Mouse (Mus musculus) gastrocnemius, adult 8-10 months (tissue): ENCODE measurements at regions not wholly inside any gene's neighbourhood (a gene's known extent, or its start where the extent isn't known, plus 50 kb on each side); places are given as distances from the start of the nearest gene placed in this dataset.
"Not testable (repeated sequence)": the region's sequence is repeated elsewhere in the genome, so short reads cannot be mapped to it uniquely, and the experiment has no call there.

Experiments used
- DNase-seq, 2 experiments: peaks; one replicate each; pipeline ENCODE4 v3.0.0; 2022; ENCODE audit warnings: low spot score in 2 of 2

GRCm38 (mm10) chr10:43671785-43672184, 93.7 kb downstream of the Cd24a start:
- no peak for DNase-seq

DNA sequence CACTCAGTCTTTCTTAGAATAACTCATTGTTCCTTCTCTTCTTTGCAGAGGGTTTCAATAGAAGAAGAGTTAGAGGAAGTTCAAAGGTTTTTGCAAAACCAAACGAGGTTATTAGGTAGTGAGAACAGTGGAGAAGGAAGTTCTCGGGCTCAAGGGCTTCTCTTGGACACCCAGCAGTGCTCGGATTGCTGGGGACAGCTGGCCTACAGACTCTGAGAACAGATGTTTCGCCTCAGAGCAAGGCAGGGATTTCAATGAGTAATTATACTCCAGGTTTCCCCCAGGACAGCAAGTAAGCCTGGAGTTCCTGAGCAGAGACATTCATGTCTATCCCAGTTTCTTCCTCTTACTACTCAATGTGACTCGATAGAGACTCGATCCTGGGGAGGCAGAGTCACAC, 94.4 kb downstream of the Cd24a start:
- no peak for DNase-seq

DNA sequence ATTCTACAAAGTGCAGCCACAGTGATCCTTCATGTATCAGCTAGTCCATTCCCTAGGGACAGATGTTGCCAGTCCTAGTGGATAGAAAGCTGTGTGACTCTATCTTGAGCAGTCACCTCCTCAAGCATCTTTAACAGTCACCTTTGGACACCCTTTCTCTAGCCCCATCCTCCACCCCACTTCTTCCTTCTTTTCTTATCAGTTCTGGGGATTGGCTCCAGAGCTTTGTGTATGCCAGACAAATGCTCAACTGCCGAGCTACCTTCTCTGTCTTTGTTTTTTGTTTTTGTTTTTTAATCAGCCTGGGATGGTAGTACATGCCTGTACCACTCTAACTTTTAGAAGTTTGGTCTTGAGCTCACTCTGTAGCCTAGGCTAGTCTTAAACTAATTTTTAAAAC, 96.7 kb downstream of the Cd24a start:
- no peak for DNase-seq

GRCm38 (mm10) chr10:43675495-43675894, 97.4 kb downstream of the Cd24a start:
- DNase-seq: not testable (repeated sequence)

DNA sequence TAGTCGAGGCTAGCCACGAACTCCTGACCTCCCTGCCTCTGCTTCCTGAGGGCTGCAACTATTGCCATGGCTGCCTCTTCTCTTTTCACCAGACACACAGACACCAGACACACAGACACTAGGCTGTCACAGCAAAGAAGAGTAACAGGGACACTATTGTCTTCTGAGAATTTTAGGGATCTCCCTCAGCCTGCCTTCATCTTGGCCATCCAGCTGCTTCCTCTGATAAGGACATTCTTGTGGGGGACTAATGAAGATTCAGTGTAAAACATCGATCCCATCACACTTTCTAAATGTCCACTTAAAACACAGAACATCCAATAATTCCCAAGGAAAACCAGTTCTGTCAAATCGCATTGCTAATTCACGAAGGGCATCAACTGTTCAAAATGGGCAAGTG, 98.2 kb downstream of the Cd24a start:
- no peak for DNase-seq

GRCm38 (mm10) chr10:43684247-43685033, 106.4 kb downstream of the Cd24a start:
- no peak for DNase-seq

GRCm38 (mm10) chr10:43689161-43689913, 111.3 kb downstream of the Cd24a start:
- peak; percentile 36 to 66 for DNase-seq

DNA sequence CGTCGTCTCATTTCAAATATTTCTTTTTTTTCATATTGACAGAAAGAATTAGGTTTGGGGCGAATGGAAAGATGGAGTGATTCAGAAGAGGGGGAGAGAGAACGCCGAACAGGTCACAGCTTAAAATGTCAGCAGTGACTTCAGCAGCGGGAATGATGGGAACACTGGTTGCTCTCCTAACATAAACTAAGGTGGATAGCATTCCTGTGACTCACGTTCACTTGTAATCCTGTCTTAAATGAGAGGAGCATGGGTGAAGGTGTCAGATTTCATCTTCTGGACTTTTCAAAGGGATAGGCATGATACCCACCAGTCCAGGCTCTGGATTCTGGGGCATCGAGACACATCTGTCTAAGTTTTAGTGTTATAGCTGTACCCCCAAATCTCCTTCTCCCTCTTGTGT, 111.8 kb downstream of the Cd24a start:
- no peak for DNase-seq

- no peak for DNase-seq
Measured at GRCm38 (mm10) chr10:43693974-43694373, 115.9 kb downstream of the Cd24a start.

DNA sequence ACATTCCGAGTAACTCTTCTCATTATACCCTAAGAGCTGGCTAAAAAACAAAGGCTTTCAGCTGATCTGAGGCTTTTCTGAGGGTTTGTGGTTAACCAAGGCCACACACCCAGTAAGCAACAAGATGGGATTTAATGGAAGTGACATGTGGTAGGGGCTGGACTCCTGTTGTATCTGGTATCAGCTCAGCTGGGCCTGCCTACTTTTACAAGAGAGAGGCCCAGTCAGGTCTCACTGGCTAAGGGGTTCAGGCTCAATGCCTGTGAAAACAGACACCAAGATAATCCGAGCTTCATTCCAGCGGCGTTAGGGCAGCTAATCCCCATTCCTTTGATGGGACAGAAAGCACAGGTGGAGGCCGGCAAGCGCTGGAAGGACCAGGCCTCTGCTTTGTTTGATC, 116.4 kb downstream of the Cd24a start:
- no peak for DNase-seq

GRCm38 (mm10) chr10:43695470-43695869, 117.4 kb downstream of the Cd24a start:
- DNase-seq: no peak

GRCm38 (mm10) chr10:43697917-43698316, 119.8 kb downstream of the Cd24a start:
- no peak for DNase-seq

DNA sequence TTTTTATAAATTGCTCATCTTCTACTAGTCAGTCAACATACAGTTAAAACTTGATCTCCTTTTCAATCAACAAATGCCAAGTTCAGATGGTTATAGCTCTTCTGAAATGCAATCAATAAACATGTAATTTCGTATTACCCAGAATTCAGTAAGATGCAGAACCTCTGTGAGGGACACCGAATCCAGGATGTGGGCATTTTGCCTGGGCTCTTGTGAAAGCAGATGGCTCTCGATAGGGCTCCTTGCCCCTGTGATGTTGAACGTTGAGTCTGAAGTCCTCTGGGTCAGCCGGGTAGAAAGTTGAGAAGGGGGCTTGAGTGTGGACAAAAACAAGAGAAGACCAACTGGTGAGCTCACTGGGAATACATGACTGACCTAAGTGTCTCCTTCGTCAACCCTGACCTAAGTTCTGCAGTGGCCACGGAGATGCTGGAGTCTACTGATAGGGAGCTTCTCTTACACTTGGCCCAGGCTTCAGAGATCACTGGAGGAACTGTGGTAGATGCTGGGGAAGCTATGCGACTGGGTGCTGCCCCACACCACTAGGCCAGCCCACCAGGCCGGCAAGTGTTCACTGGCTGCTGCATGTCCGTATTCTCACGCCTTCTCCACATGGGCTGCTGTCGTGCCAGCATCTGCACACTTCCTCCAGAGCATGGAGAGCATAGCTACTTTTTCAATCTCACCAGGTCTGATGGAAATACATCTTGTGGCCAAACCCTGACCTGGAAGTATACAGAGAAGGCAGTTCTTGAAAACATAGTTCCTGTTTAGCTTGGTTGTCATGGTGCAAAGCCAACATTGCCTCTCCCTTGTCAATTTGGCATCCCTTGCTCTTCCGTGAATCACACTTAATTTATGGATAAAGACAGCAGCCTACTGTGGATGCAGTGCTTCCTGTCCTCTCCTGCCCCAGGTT, 122.5 kb downstream of the Cd24a start:
- no peak for DNase-seq

- DNase-seq: no peak
Measured at GRCm38 (mm10) chr10:43702895-43703294, 124.8 kb downstream of the Cd24a start.

DNA sequence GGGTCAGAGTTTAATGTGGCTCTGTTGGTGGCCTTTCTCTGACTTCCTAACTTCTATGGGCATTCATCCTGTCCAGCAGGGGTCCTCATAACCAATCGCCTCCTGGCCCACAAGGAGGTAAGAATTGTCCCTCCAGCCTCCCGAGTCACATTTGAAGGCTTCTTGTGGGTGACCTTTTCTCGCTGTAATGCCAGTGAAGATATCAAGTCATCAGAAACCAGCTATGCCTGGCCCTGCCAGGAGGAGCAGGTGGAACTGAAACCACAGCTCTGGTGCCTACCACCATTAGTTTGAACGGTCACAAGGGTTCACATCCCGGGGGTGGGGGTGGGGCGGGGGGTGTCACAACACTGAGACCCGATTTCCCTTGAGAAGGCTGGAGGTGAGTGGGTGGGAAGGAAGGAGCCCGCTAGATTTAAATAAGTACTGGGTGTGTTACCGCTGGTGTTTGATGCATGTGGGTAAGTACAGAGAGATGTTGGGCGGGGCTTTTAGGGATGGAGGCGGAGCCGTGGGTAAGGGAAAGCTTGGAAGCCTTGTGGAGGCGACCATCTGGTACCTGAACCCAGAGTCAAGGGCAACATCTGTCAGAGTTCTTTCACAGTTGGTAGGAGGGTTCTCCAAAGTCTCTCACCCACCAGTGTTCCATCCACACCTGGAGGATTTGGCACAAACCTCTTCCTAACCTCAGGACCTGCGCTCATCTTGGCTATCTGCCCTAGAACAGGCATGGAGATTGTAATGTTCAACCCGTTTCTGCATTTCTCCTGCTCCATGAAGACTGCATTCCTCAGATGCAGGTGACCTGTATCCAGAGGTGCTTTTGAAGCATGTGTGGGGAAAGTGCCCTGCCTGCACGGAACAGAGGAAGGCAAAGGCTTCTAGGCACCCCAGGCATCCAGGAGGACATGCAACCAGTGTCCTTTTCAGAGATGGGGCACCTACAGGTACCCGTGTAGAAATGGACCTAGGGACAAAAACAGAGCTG, 128.2 kb downstream of the Cd24a start:
- no peak for DNase-seq

- no peak for DNase-seq
Measured at GRCm38 (mm10) chr10:43707011-43707410, 128.9 kb downstream of the Cd24a start.

DNA sequence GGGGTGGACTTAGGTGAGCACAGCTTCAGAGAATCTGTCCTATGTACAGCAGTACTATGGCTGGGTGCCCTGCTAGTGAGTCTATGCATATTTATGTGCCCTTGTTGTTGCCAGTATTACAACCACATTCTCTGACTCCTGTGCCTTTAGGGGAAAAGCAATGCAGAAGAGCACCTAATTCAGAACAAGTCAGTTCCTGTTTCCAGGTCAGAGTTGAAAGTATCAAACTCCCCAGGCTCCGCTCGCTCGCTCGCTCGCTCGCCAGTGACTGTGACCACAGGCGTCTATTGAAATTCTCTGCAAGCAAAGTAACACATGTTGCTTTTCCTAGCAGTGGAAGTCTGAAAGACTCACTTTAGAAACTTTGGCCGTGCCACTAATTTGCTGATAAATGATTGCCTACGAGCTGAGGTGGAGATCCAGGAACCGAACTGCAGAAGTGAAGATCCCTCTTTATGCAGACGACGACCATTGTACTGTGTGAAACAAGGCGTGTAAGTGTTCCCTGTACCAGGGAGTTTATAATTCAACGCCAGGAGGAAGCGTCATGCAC, 129.8 kb downstream of the Cd24a start:
- DNase-seq: no peak

DNA sequence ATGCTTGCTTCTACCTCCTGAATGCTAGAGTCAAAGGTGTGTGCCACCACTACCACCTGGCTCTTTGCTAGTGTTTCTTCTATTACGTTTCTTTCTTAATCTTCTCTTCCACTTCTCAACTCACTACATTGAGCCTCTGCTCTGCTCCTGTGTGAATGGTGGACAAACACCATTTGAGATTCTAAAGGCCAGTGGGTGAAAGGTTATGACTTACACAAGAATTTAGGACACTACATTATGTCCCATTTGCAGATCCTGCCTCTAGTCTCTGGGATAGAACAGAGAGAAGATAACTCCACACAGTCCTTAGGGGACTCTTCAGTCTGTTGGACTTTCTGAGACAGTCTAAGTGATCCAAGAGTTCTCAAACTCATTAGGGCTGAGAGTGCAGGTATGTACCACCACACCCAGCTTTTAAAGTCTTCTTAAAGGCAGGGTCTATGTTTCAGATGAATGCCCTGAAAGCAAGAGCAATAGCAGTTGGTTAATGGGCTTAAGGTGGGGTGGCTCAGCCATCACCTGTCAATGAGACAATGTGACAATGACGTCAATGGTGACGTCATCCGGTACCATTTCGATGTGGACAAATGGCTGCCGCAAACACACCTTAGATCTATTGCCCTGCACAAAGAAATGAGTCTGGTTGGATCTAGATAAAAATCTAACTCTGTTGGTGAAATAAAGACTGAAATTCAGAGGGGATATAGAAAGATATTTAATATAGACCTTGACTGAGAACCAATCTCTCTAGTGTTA, 131.4 kb downstream of the Cd24a start:
- no peak for DNase-seq

DNA sequence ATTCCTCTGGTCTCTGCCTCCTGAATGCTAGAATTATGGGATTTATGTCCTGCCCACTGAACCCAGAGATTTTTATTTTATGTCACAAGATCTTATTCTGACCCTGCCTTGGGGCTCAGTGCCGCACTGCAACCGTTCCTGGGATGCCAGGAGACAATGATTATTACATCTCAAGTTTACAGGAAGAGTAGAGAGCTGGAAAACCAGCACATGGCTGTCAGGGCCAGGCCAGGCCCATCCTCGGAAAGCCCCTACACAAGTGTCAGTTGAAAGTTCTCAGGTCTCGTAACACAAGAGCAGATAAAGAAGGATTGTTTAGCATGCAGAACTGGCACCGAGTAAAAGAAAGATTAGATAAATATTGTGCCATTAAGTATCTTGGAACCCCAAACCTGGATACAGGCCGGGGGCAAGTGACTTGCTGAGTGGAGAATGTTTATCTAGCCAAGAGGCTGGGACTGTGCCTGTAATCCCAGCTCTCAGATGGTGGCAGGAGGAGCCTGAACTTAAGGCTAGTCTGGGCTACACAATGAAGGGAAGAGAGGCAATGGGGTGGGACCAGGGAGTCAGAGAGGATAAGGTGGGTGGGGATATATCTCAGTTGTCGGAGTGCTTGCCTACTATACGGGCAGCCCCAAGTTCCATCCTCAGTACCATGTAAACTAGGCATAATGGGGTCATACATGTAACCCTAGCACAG, 132.3 kb downstream of the Cd24a start:
- no peak for DNase-seq
